Mouse (Mus musculus) WW6 (cell line): ENCODE measurements around the gene Krtap3-3.
A peak's percentile ranks its signal among the peaks of the same experiment; 100 is the strongest.
"Not testable (repeated sequence)": the region's sequence is repeated elsewhere in the genome, so short reads cannot be mapped to it uniquely, and the experiment has no call there.

ENCODE experiments used
- DNase-seq: peaks from one replicate; pipeline ENCODE4 v3.0.0-alpha.2; 2013; ENCODE audit warnings: low read depth, low spot score

The Krtap3-3 gene

GRCm38 (mm10) chr11:99550765-99551164, at the start of gene Krtap3-3:
Gene Krtap3-3, minus strand, starts transcription at chr11:99550865.
- no peak for DNase-seq

GRCm38 (mm10) chr11:99597742-99598141, 47.1 kb upstream of the Krtap3-3 start, which contains the start of gene Krtap9-3:
Gene Krtap9-3, minus strand, starts transcription at chr11:99598105.
- DNase-seq = not testable (repeated sequence)

GRCm38 (mm10) chr11:99590981-99591380, 40.3 kb upstream of the Krtap3-3 start, which contains the start of gene Krtap1-3:
Gene Krtap1-3, minus strand, starts transcription at chr11:99591339.
- DNase-seq = no peak

GRCm38 (mm10) chr11:99585096-99585495, 34.4 kb upstream of the Krtap3-3 start:
- DNase-seq = no peak

GRCm38 (mm10) chr11:99583245-99583704, 32.6 kb upstream of the Krtap3-3 start, which contains the start of gene Krtap1-4:
Gene Krtap1-4, minus strand, starts transcription at chr11:99583654.
- no peak for DNase-seq

GRCm38 (mm10) chr11:99581564-99581963, 30.9 kb upstream of the Krtap3-3 start:
- DNase-seq = no peak

- DNase-seq = no peak
Observed at GRCm38 (mm10) chr11:99581051-99581450, 30.4 kb upstream of the Krtap3-3 start.

GRCm38 (mm10) chr11:99580636-99581035, 30.0 kb upstream of the Krtap3-3 start, which contains the start of gene Krtap1-5:
Gene Krtap1-5, minus strand, starts transcription at chr11:99581016.
- DNase-seq = no peak

GRCm38 (mm10) chr11:99574106-99574505, 23.4 kb upstream of the Krtap3-3 start:
- DNase-seq = peak; percentile 53

GRCm38 (mm10) chr11:99573164-99573563, 22.5 kb upstream of the Krtap3-3 start:
- no peak for DNase-seq

GRCm38 (mm10) chr11:99566530-99566929, 15.9 kb upstream of the Krtap3-3 start, which contains the start of gene Krtap3-1:
Gene Krtap3-1, minus strand, starts transcription at chr11:99566630.
- no peak for DNase-seq

GRCm38 (mm10) chr11:99562580-99562979, 11.9 kb upstream of the Krtap3-3 start:
- DNase-seq = no peak

GRCm38 (mm10) chr11:99559366-99559765, 8.7 kb upstream of the Krtap3-3 start, which contains the start of gene Gm11939:
Gene Gm11939, minus strand, starts transcription at chr11:99559466.
- DNase-seq = no peak

- no peak for DNase-seq
Observed at GRCm38 (mm10) chr11:99557976-99558745, 7.5 kb upstream of the Krtap3-3 start.

GRCm38 (mm10) chr11:99556753-99557152, 6.1 kb upstream of the Krtap3-3 start, which contains the start of gene Krtap3-2:
Gene Krtap3-2, minus strand, starts transcription at chr11:99556853.
- no peak for DNase-seq

GRCm38 (mm10) chr11:99556195-99556594, 5.5 kb upstream of the Krtap3-3 start:
- no peak for DNase-seq

GRCm38 (mm10) chr11:99547892-99548291, 2.8 kb downstream of the Krtap3-3 start:
- no peak for DNase-seq

GRCm38 (mm10) chr11:99539721-99540120, 10.9 kb downstream of the Krtap3-3 start:
- no peak for DNase-seq

GRCm38 (mm10) chr11:99521288-99521860, 29.3 kb downstream of the Krtap3-3 start, which contains the start of gene Krt39:
Gene Krt39, minus strand, starts transcription at chr11:99521338.
- no peak for DNase-seq

- no peak for DNase-seq
Observed at GRCm38 (mm10) chr11:99514098-99514497, 36.6 kb downstream of the Krtap3-3 start.
